Mouse (Mus musculus) right cerebral cortex, postnatal 10 days (tissue): ENCODE results near the gene Gnat1.

Experiments
- DNase-seq, 2 experiments: peaks; one replicate each; pipeline ENCODE4 v3.0.0; 2021; ENCODE audit warnings: low spot score in 2 of 2

The Gnat1 gene

DNA sequence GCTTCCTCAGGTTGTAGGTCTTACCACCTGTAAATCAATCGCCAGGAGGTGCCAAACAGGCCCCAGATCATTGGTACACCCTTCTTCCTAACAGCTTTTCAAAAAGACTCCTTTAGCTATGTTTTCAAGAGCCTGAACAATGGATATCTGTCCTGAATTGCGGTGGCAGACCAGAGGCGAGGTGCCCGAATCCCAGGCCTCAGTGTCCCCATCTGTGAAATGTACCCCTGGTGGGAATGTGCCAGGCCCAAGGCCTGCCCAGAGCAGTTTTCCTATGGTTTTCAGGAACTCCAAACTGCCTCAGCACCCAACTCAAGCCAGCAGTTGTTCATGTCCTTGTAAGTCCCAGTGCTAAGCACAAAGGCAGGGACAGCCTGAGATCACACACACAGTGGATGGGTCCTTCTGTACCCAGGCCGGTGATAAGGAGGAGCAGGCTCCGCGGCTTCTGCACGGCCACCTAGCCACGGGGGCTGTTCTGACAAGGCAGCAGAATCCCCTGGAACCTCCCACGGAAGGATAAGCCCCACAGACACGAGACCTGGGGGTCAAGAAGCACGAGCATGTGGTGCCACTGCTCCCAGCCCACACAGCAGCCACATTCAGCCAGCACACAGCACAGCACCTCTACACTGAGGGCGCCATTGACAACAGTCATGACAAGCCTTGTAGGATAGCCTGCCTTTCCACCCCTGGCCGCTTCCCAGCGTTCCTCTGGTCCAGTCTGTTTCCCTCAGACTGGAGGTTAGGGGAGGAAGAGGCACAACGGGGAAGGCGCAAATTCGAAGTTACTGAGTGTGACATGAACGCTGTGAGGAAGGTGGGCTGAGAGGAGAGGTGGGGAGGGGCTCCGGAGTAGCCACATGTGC is 51.9 kb downstream of the Gnat1 start:
- no peak for DNase-seq

DNA sequence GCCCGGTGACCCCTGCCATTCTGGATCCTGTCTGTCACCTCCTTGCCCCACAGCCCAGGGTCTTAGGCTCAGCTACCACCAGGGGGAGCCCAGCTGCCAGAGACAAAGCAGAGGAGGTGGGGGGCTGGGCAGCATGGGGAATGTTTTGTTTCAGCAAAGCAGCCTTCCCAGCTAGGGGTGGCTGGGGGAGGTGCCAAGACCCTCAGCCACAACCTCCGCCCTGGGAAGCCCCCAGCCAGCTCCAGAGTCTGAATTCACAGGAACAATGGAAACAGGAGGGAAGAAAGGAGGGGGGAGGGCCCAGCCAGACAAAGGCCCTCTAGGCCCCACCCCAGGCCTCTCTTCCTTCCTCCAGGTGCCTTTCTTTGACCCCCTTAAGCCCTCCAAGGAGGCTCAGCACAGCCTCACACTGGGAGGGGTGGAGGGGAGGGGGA is 52.7 kb downstream of the Gnat1 start:
- DNase-seq, result peak; percentile 90 to 91

DNA sequence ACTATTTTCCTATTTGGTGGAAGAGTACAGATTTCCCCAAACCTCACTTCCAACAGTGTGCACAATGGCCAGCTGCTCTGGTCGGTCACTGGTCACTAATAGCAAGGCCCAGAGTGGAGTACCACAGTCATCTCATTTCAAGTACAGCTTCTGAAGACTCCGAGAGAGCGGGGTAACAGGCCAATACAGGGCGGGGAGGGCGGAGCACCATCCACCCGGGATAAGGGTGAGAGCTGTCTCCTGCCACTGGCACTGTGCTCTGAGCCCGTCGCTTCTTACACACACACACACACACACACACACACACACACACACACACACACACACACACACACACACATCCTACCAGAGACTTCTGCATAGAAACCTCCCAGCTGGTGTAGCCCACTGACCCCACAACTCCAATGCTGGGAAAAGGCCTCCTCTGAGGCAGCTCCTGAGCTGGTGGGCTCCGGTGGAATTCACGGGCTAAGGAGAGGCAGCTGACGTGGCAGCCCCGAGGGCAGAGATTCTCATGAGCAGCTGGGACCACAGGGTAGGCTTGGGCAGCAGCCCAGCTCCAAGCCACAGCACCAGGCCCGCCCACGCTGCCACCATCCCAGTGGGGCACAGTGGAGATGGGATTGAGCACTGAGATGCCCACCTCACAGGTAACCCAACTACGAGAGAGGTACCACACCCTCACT is 53.2 kb downstream of the Gnat1 start:
- DNase-seq, result no peak

DNA sequence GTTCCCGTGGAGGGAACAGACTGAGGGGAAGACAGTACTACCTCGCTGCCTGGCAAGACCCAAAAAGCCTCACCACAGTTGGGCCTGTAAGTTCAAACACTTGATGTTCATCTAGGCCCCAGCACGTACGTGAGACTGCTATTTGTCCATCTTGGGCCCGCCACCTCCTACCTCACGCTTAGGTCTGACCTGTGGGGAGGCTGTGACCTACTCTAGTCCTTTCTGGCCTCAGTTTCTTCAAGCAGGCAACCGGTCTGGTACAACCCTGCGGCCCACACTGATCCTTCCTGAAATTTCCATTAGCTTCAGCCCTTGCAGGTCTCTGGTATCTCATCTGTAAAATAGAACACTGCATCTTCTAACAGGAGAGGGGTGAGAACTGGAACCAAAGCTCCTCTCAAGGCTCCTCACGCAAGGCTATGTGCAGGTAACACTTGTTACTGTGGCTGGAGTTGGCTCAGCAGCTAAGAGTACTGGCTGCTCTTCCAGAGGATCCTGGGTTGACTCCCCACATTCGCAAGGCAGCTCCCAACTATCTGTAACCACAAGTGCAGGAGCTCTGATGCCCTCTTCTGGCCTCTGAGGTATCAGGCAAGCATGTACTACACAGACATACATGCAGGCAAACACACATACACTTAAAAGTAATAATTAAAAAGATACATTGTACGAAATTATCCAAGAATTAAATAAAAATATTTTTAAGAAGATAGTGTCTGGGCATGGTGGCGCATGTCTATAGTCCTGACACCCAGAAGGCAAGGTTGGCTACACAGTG is 54.0 kb downstream of the Gnat1 start:
- no peak for DNase-seq

DNA sequence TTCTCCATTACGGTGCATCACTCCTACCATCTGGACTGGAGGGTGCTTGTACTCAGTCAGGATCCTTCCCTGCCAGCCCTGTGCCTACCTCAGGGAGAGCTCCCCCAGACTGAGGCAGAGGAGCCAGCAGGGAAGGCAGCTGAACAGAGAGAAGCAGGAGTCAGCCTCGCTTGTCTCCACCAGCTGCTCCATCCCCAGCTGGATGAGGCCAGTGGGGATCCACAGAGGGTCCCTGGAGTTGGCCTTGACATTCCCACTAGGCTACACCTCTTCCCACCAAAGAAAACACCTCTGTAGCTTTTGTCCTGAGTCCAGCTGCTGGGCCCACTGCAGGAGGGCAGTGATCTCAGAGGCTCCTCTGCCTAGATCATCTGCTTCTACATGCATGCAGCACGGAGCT is 54.6 kb downstream of the Gnat1 start:
- DNase-seq, result no peak

DNA sequence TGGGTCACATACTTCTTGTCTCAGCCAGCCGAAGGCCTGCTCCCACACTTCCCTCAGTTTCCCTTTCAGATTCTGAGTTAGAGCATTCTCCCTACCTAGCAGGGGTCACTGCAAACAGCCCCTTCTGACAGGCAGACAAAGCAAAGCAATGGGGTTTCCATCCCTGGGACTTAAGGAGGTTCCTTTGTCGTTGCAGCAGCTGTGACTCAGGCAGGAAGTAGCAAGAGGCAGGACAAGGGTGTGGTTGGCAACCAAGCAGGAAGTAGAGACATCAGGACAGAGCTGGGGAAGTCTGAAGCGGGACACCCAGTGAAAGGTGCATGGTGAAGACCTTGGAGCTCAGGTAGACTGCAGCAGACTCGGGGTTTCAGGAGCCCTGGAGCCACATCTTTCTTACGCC is 55.0 kb downstream of the Gnat1 start:
- DNase-seq, result no peak
